Mouse (Mus musculus) lung, postnatal 0 days (tissue): ENCODE data around the gene Atp6v1g2.

Experiments used
- CTCF ChIP-seq: IDR thresholded peaks from 2 replicates; pipeline ENCODE4 v1.5.1; 2016; ENCODE audit warnings: antibody characterized with exemption, mild to moderate bottlenecking
- EP300 ChIP-seq: IDR thresholded peaks from 2 replicates; pipeline ENCODE4 v1.6.1; 2016; ENCODE audit warnings: antibody characterized with exemption, mild to moderate bottlenecking, control low read depth

- no peak for TF ChIP-seq CTCF
- no peak for TF ChIP-seq EP300
Measured at GRCm38 (mm10) chr17:35278049-35278448, 44.6 kb downstream of the Atp6v1g2 start.
